Mouse (Mus musculus) myocyte (in vitro differentiated cells): ENCODE data around the gene Plekhh2. TPM values are rescaled to one million over a fixed set of nuclear protein-coding genes. Genes with fewer than 3 reads are reported as not detected.

ENCODE experiments used
- H3K27me3 ChIP-seq: one replicate; pipeline ENCODE4 v1.6.1; 2011; ENCODE audit not compliant: control insufficient read depth, insufficient read depth, insufficient read length
- H3K36me3 ChIP-seq: one replicate; pipeline ENCODE4 v1.6.1; 2011; ENCODE audit not compliant: control insufficient read depth, insufficient read depth
- H3K4me2 ChIP-seq: one replicate; pipeline ENCODE4 v1.6.1; 2011; ENCODE audit warnings: low read depth, control low read depth
- H3K4me3 ChIP-seq: one replicate; pipeline ENCODE4 v1.5.1; 2011; ENCODE audit warnings: mild to moderate bottlenecking, control low read depth, moderate library complexity
- H3K79me2 ChIP-seq: one replicate; pipeline ENCODE4 v1.6.1; 2011; ENCODE audit not compliant: control insufficient read depth, insufficient read depth
- H3ac ChIP-seq: one replicate; pipeline ENCODE4 v1.6.1; 2011; ENCODE audit not compliant: control insufficient read depth, insufficient read length
- CEBPB ChIP-seq: IDR thresholded peaks from 2 replicates; pipeline ENCODE4 v1.6.1; 2011; ENCODE audit warnings: mild to moderate bottlenecking, moderate library complexity; ENCODE audit not compliant: poor library complexity, insufficient read depth, severe bottlenecking
- E2F4 ChIP-seq: IDR thresholded peaks from one replicate; pipeline ENCODE4 v1.6.1; 2011; ENCODE audit warnings: mild to moderate bottlenecking, control low read depth, moderate library complexity; ENCODE audit not compliant: insufficient read depth
- MAX ChIP-seq: IDR thresholded peaks from one replicate; pipeline ENCODE4 v1.6.1; 2011; ENCODE audit warnings: low read depth, mild to moderate bottlenecking, control low read depth
- MYOD1 ChIP-seq, 3 experiments: IDR thresholded peaks; one replicate each; pipeline ENCODE4 v1.6.1; 2011; ENCODE audit warnings: control low read depth in 2 of 3, low read depth in 2 of 3, mild to moderate bottlenecking in 2 of 3, moderate library complexity in 1 of 3; ENCODE audit not compliant: insufficient read length in 2 of 3, control insufficient read depth in 1 of 3
- MYOG ChIP-seq, 3 experiments: IDR thresholded peaks; one replicate each; pipeline ENCODE4 v1.6.1; 2011; ENCODE audit warnings: control low read depth in 2 of 3, low read depth in 2 of 3, mild to moderate bottlenecking in 2 of 3; ENCODE audit not compliant: insufficient read length in 2 of 3, control insufficient read depth in 1 of 3, insufficient read depth in 1 of 3
- POLR2A ChIP-seq: IDR thresholded peaks from one replicate; pipeline ENCODE4 v1.6.1; 2011; ENCODE audit warnings: low read depth, mild to moderate bottlenecking, control low read depth, moderate library complexity; ENCODE audit not compliant: insufficient read length
- POLR2AphosphoS2 ChIP-seq: IDR thresholded peaks from one replicate; pipeline ENCODE4 v1.6.1; 2011; ENCODE audit warnings: low read depth, control low read depth; ENCODE audit not compliant: insufficient read length
- REST ChIP-seq: IDR thresholded peaks from one replicate; pipeline ENCODE4 v1.6.1; 2011; ENCODE audit warnings: mild to moderate bottlenecking, control low read depth, moderate library complexity; ENCODE audit not compliant: insufficient read depth, insufficient read length
- SRF ChIP-seq: IDR thresholded peaks from one replicate; pipeline ENCODE4 v1.6.1; 2011; ENCODE audit warnings: low read depth; ENCODE audit not compliant: control insufficient read depth, insufficient read length
- TCF12 ChIP-seq: IDR thresholded peaks from one replicate; pipeline ENCODE4 v1.6.1; 2011; ENCODE audit warnings: mild to moderate bottlenecking, control low read depth; ENCODE audit not compliant: poor library complexity, insufficient read depth, severe bottlenecking
- TCF3 ChIP-seq: IDR thresholded peaks from one replicate; pipeline ENCODE4 v1.6.1; 2011; ENCODE audit warnings: low read depth, control low read depth; ENCODE audit not compliant: insufficient read length
- USF1 ChIP-seq: IDR thresholded peaks from one replicate; pipeline ENCODE4 v1.6.1; 2011; ENCODE audit warnings: low read depth, mild to moderate bottlenecking, control low read depth, moderate library complexity
- polyA plus RNA-seq: library from polyadenylated mRNA; unstranded; fragments of >200 nt; fragmentation: generic; extraction: Trizol; gene quantifications from one replicate; pipeline ENCODE4 v1.2.1, GENCODE M21; 2012; ENCODE audit warnings: missing spikeins

Plekhh2 gene
- polyA plus RNA-seq, 1 experiment: 6.4 TPM

DNA sequence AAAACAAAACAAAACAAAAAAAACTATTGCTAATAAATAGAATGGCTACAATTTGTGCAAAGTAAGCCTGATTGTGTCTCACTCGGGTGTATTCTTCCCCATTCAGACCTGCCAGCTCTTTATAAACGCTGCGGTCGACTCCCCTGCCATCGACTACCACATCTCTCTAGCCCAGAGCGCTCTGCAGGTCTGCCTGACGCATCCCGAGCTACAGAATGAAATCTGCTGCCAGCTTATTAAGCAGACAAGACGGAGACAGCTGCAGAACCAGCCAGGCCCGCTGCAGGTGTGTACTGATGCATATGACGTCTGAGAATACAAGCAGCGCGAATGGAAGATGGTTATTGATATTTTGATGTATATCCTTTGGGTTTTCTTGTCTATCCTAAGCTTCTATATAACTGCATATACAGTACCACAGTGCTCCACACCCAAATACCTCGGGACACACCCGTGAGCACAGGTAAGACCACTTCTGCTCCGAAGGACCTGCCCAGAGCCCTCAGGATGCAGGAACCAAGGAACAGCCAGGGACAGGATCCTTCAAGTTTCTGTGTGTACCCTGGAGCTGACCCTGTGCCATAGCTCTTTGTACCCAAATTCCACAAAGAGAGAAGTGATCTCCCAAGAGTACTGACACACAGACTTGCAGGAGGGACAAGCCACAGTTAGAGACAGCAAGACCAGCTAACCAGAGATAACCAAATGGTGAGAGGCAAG, 79.9 kb downstream of the Plekhh2 start:
- no peaks in the 10 kb centered on the region for H3K79me2 ChIP-seq
- H3K4me2 ChIP-seq: no peak overlapping the region
- no peak for TF ChIP-seq TCF12
- no peak for TF ChIP-seq MYOG (IDR thresholded peaks at IDR 0.05; ENCODE audit: control insufficient read depth in 1 of 3, insufficient read depth in 1 of 3, insufficient read length in 2 of 3, low read depth in 2 of 3)
- TF ChIP-seq CEBPB: no peak
- no peak for TF ChIP-seq E2F4
- no peak for TF ChIP-seq SRF
- no peak for TF ChIP-seq USF1
- TF ChIP-seq REST: no peak
- H3ac ChIP-seq: no peak overlapping the region
- H3K36me3 ChIP-seq: peaks cover 61% of the 10 kb centered on the region
- H3K4me3 ChIP-seq: no peak overlapping the region
- H3K27me3 ChIP-seq: no peaks in the 10 kb centered on the region

DNA sequence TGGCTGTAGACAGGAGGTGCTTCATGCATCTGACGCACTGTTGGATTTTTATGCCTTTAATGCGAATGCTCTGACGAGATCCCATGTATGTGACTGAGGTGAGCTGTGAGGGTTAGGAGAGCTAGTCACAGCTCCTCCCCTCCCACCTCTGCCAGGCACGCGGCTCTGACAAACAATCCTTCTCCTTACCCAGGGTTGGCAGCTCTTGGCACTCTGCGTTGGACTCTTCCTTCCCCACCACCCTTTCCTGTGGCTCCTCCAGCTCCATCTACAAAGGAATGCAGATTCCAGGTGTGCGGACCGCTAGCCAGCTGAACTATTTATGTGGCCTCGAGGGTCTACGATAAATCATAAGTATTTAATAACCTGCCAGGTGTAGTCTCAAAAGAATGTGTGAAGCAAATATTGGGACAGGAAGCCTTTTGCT, 84.3 kb downstream of the Plekhh2 start:
- Histone ChIP-seq H3K4me2 (no peak overlapping the region), H3ac (no peak overlapping the region), H3K4me3 (no peak overlapping the region), H3K79me2 (no peaks in the 10 kb centered on the region), H3K27me3 (no peaks in the 10 kb centered on the region), H3K36me3 (peaks cover 48% of the 10 kb centered on the region)
- TF ChIP-seq MAX (no peak), POLR2AphosphoS2 (no peak), MYOG (IDR thresholded peaks at IDR 0.05; ENCODE audit: control insufficient read depth in 1 of 3, insufficient read depth in 1 of 3, insufficient read length in 2 of 3, low read depth in 2 of 3) (no peak), SRF (no peak), MYOD1 (IDR thresholded peaks at IDR 0.05; ENCODE audit: control insufficient read depth in 1 of 3, insufficient read length in 2 of 3, low read depth in 2 of 3) (no peak), CEBPB (no peak), TCF12 (no peak), USF1 (no peak)

DNA sequence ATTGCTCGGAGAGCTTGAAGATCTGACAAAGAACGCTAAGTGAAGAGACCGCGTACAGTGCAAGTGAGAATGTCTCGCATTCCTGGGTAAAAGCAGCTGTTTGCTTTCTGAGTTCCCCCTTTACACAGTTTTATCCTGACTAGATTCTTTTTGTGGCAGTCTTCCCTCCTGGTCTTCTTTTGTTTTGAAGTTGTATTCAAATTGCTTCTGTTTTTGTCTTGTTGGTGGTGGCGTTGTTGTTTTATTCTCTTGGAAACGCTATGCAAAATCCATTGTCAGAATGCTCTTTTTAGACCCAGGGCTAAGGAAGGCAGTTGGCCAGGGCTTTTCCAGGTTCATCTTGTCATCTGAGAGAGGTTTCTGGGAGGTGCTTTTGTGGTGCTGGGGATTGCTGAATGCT, 84.8 kb downstream of the Plekhh2 start:
- no peak overlapping the region for H3ac ChIP-seq
- TF ChIP-seq CEBPB: no peak
- no peak for TF ChIP-seq REST
- no peak for TF ChIP-seq TCF12
- TF ChIP-seq POLR2AphosphoS2: no peak
- TF ChIP-seq POLR2A: no peak
- no peak for TF ChIP-seq MAX
- TF ChIP-seq USF1: no peak
- TF ChIP-seq MYOG (IDR thresholded peaks at IDR 0.05; ENCODE audit: control insufficient read depth in 1 of 3, insufficient read depth in 1 of 3, insufficient read length in 2 of 3, low read depth in 2 of 3): no peak
- no peak for TF ChIP-seq MYOD1 (IDR thresholded peaks at IDR 0.05; ENCODE audit: control insufficient read depth in 1 of 3, insufficient read length in 2 of 3, low read depth in 2 of 3)
- no peak for TF ChIP-seq SRF
- TF ChIP-seq TCF3: no peak
- no peak for TF ChIP-seq E2F4
- no peak overlapping the region for H3K4me3 ChIP-seq
- no peaks in the 10 kb centered on the region for H3K27me3 ChIP-seq
- H3K36me3 ChIP-seq: peaks cover 48% of the 10 kb centered on the region
- no peaks in the 10 kb centered on the region for H3K79me2 ChIP-seq
- no peak overlapping the region for H3K4me2 ChIP-seq

DNA sequence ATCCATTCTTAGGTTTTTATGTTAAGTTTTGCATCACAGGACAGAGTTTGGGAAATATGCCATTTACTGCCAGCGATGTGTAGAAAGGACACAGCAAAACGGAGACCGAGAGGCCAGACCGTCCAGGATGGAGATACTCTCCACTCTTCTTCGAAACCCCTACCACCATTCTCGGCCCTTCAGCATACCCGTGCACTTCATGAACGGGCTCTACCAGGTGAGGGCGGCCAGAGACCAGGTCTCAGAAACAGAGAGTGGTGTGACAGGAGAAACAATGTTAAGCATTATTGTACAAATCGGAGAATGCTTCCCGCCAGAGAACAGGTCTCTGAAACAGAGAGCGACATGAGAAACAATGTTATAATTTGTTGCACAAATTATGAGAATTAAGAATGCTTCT, 86.2 kb downstream of the Plekhh2 start:
- TF ChIP-seq POLR2A: no peak
- TF ChIP-seq TCF12: no peak
- TF ChIP-seq REST: no peak
- TF ChIP-seq POLR2AphosphoS2: no peak
- no peak for TF ChIP-seq MYOD1 (IDR thresholded peaks at IDR 0.05; ENCODE audit: control insufficient read depth in 1 of 3, insufficient read length in 2 of 3, low read depth in 2 of 3)
- no peak for TF ChIP-seq CEBPB
- no peak for TF ChIP-seq E2F4
- no peak for TF ChIP-seq TCF3
- no peak for TF ChIP-seq MYOG (IDR thresholded peaks at IDR 0.05; ENCODE audit: control insufficient read depth in 1 of 3, insufficient read depth in 1 of 3, insufficient read length in 2 of 3, low read depth in 2 of 3)
- no peak for TF ChIP-seq SRF
- TF ChIP-seq MAX: no peak
- no peak for TF ChIP-seq USF1
- Histone ChIP-seq H3K4me2 (no peak overlapping the region), H3K79me2 (no peaks in the 10 kb centered on the region), H3K36me3 (peaks cover 39% of the 10 kb centered on the region), H3K4me3 (no peak overlapping the region), H3K27me3 (no peaks in the 10 kb centered on the region), H3ac (no peak overlapping the region)

DNA sequence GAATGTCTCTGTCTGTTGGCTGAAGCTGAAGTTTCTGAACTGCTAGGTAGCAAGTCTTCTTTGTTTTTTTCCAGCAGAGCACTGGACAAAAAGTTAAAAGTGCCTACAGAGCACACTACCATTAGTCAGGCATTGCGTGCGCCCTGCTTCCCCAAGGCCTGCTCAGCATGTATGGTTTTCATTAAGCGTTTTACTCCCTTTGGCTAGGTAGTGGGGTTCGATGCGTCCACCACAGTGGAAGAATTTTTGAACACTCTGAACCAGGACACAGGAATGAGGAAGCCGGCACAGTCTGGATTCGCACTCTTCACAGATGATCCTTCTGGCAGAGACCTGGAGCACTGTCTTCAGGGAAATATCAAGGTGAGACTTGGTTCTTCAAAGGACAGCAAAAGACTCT, 87.2 kb downstream of the Plekhh2 start:
- H3K4me3 ChIP-seq: no peak overlapping the region
- H3ac ChIP-seq: no peak overlapping the region
- peaks cover 33% of the 10 kb centered on the region for H3K36me3 ChIP-seq
- H3K27me3 ChIP-seq: no peaks in the 10 kb centered on the region
- H3K79me2 ChIP-seq: no peaks in the 10 kb centered on the region
- H3K4me2 ChIP-seq: no peak overlapping the region
- TF ChIP-seq TCF3: no peak
- TF ChIP-seq MYOD1 (IDR thresholded peaks at IDR 0.05; ENCODE audit: control insufficient read depth in 1 of 3, insufficient read length in 2 of 3, low read depth in 2 of 3): no peak
- TF ChIP-seq E2F4: no peak
- no peak for TF ChIP-seq SRF
- no peak for TF ChIP-seq POLR2AphosphoS2
- no peak for TF ChIP-seq POLR2A
- no peak for TF ChIP-seq TCF12
- TF ChIP-seq MYOG (IDR thresholded peaks at IDR 0.05; ENCODE audit: control insufficient read depth in 1 of 3, insufficient read depth in 1 of 3, insufficient read length in 2 of 3, low read depth in 2 of 3): no peak
- no peak for TF ChIP-seq REST
- no peak for TF ChIP-seq MAX
- no peak for TF ChIP-seq USF1
- no peak for TF ChIP-seq CEBPB
